Mouse (Mus musculus): Measurements from ENCODE around the gene Mcu. TPM values are rescaled to one million over a fixed set of nuclear protein-coding genes. Genes with fewer than 3 reads are reported as not detected.

Gene Mcu
- polyA plus RNA-seq, 1 experiment = 15.7 TPM

DNA sequence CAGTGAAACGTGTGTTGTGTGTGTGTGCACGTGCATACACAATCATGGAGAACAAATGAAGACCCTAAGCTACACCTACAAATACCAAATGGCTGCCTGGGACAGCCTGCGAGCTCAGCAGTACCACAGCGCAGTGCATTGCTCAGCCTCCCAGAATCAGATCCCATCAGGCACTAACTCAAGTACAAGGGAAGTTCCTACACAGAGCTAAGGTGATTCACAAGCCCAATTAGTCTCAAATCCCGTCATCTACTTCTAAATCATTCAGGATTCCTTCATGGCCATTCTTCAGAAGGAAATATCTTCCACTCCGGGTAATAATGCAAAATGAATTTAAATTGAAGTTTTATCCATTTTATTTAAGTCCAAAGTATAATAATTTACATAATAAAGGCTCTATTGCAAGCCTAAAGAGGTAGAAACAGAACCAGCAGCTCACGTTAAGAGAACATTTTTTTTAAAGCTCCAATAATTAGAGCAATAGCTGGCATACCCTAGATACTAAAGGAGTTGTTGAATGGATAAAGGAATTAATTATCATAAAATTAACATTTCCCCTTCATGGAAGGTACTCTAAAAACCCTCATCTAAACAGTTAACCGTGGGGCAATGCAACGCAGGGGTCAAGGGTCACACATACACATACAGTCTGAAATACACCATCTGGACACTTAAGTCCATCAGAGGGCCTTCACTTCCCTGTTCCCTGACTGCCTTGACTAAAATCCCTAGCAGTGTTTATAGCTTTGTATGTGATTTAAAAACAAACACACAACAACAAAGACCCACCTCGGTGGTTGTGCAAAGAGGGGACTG is 47.6 kb downstream of the Mcu start:
- Histone ChIP-seq H3K27ac (replicated peaks; ENCODE audit: low read depth, low read length) (no peak overlapping the region), H3K4me1 (ENCODE audit: control insufficient read depth, insufficient read depth, insufficient read length, low read length) (0 out of 2 replicates have a peak, but pooled peaks cover 2% of the 10 kb centered on the region), H3K4me3 (ENCODE audit: insufficient read depth, low read depth, low read length) (no peak overlapping the region)

DNA sequence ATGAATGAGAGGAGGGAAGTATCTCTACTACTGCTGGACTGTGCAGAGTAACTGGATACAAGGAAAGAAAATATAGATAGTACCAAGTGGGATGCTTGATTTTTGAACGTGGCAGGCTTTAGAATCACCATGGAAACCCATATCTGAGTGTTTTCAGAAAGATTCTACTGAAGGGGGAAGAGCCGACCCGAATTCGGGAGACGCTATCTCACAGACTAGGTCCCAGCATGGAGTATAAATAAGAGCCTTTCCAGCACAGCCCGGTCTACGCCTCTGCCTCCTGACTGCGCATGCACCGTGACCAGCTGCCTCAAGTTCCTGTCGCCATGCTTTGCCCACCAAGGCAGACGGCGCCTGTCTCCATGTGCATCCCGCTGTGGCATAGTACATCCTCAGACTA is 49.5 kb downstream of the Mcu start:
- Histone ChIP-seq H3K27ac (replicated peaks; ENCODE audit: low read depth, low read length) (no peak overlapping the region), H3K4me3 (ENCODE audit: insufficient read depth, low read depth, low read length) (no peak overlapping the region), H3K4me1 (ENCODE audit: control insufficient read depth, insufficient read depth, insufficient read length, low read length) (0 out of 2 replicates have a peak, but pooled peaks cover 2% of the 10 kb centered on the region)

DNA sequence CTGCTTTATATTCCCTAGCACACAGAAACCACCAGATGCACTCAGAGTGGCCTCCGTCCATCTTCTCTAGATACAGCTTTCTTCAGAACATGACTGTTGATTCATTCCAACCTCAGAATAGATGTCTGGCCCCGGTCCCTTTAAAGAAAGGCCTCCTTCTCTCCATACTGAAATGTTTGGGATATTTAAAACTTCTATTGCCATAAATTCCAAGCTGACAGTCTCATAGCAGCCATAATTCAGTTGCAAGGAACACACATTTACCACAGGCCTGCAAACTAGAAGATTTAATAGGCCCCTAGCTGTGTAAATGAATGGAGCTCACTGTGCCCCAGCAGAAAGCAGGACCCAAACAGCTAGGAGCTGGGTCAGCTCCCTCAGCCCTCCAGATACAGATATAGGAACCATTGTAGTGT is 50.5 kb downstream of the Mcu start:
- Histone ChIP-seq H3K27ac (replicated peaks; ENCODE audit: low read depth, low read length) (no peak overlapping the region), H3K4me3 (ENCODE audit: insufficient read depth, low read depth, low read length) (no peak overlapping the region), H3K4me1 (ENCODE audit: control insufficient read depth, insufficient read depth, insufficient read length, low read length) (0 out of 2 replicates have a peak, but pooled peaks cover 2% of the 10 kb centered on the region)

DNA sequence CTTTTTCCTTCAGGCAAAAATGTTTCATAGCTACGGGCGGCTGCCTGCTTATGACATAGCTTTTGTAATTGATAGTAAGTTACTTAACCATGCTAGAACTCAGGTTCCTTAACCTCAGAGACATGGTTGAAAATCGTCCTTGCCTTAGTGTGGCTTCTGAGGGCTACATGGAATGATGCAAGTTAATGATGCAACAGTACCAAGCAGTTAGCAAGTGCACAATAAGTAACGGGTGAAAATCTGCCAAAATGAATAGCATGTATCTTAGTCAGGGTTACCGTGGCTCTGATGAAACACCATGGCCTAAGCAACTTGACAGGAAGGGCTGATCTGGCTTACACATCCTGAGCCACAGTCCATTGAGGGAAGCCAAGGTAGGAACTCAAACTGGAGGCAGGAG is 51.9 kb downstream of the Mcu start:
- no peak overlapping the region for H3K27ac ChIP-seq (replicated peaks; ENCODE audit: low read depth, low read length)
- 0 out of 2 replicates have a peak, but pooled peaks cover 2% of the 10 kb centered on the region for H3K4me1 ChIP-seq (ENCODE audit: control insufficient read depth, insufficient read depth, insufficient read length, low read length)
- no peak overlapping the region for H3K4me3 ChIP-seq (ENCODE audit: insufficient read depth, low read depth, low read length)

DNA sequence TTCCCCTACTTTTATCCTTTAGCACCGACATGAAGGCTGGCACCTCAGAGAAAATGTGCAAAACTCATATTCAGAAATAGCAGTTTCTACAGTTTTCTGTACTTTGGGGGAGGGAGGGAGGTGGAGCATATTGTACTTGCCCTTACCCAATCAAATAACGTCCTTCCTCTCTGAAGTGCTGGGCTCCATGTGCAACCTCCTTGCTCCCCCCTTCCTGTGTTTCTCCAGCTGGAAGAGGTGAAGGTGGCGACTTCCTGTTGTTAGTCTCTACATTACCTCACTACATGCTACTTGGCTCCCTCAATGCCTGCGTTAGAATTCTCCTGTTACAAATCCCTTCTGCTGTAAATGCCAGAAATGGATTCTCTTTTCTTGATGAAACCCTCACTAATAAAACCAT is 54.0 kb downstream of the Mcu start:
- Histone ChIP-seq H3K4me3 (ENCODE audit: insufficient read depth, low read depth, low read length) (no peak overlapping the region), H3K4me1 (ENCODE audit: control insufficient read depth, insufficient read depth, insufficient read length, low read length) (0 out of 2 replicates have a peak, but pooled peaks cover 2% of the 10 kb centered on the region), H3K27ac (replicated peaks; ENCODE audit: low read depth, low read length) (no peak overlapping the region)

DNA sequence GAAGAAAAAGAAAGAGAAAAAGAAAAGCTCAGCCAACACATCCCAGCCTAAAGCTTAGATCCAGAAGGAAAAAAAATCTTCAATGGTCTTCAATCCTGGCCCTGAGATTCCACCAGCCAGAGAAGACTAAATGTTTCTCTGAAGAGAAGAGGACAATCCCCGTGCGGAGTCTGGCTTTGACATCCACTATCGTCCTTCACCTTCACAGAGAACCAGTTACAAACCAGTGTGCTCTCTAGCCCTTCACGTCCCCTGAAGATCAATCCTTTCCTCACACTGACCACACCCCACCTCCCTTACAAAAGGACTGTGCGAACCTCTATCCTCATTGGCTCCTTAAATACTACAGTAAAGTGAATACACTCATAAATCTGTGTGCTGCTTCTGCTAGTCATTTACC is 56.4 kb downstream of the Mcu start:
- Histone ChIP-seq H3K4me3 (ENCODE audit: insufficient read depth, low read depth, low read length) (no peak overlapping the region), H3K4me1 (ENCODE audit: control insufficient read depth, insufficient read depth, insufficient read length, low read length) (no peaks in the 10 kb centered on the region), H3K27ac (replicated peaks; ENCODE audit: low read depth, low read length) (no peak overlapping the region)

DNA sequence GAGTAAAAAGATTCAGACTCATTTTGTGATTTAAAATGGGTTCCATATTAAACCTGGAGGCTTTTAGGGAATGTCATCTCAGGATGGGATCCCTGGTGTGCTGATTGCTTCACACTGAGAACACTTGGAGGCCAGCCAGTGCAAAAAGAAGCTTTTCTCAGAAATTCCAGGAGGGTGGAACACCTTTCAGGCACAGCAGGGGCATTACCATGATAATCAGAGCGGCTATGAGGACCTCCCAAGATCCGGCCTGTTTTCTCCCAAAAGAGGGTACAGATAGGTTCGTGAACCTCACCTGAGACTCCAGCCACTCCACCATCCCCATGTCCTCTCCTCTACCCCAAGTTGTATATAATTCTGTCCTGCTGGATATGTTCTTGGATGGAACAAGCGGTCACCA is 57.9 kb downstream of the Mcu start:
- H3K4me3 ChIP-seq (ENCODE audit: insufficient read depth, low read depth, low read length) = no peak overlapping the region
- H3K4me1 ChIP-seq (ENCODE audit: control insufficient read depth, insufficient read depth, insufficient read length, low read length) = no peaks in the 10 kb centered on the region

DNA sequence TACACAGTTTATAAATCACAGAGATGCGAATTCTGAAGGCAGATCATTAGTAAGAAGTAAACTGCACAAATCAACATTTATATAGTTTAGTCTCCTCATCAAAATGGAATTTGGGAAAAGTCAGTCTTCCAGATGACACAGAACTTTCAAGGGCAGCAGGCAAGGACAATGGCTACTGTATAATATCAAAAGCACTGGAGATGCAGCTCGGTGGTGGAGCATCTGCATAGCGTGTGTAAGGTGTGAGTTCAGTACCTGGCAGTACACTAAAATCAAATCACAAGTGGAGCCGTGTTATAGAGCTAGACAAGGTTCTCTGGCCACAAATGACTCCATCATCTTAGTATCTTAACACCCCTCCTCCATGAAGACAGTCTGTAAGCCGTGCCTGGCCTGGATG is 58.3 kb downstream of the Mcu start:
- Histone ChIP-seq H3K4me1 (ENCODE audit: control insufficient read depth, insufficient read depth, insufficient read length, low read length) (no peaks in the 10 kb centered on the region), H3K27ac (replicated peaks; ENCODE audit: low read depth, low read length) (no peak overlapping the region), H3K4me3 (ENCODE audit: insufficient read depth, low read depth, low read length) (no peak overlapping the region)

More for the DNA sequence above, 57.9 kb downstream of the Mcu start:
- no peak overlapping the region for H3K27ac ChIP-seq (replicated peaks; ENCODE audit: low read depth, low read length)

DNA sequence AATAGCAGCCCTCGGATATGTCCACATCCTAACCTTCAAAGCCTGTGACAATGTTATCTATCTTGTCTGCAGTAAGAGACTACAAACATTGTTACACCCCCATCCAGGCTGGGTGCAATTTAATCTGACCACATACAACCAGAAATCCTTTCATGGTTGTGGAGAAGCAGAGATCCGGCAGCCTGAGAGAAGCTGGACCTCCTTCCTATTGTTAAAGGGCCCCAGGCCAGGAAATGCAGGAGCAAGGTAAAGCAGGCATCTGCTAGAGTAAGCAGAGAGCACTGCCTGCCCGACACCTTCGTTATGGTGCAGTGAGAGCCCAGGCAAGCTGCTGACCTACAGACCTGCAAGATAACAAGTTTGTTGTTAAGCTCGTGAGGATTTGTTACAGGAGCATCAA is 60.0 kb downstream of the Mcu start:
- no peak overlapping the region for H3K4me3 ChIP-seq (ENCODE audit: insufficient read depth, low read depth, low read length)
- H3K27ac ChIP-seq (replicated peaks; ENCODE audit: low read depth, low read length) = no peak overlapping the region
- H3K4me1 ChIP-seq (ENCODE audit: control insufficient read depth, insufficient read depth, insufficient read length, low read length) = no peaks in the 10 kb centered on the region

DNA sequence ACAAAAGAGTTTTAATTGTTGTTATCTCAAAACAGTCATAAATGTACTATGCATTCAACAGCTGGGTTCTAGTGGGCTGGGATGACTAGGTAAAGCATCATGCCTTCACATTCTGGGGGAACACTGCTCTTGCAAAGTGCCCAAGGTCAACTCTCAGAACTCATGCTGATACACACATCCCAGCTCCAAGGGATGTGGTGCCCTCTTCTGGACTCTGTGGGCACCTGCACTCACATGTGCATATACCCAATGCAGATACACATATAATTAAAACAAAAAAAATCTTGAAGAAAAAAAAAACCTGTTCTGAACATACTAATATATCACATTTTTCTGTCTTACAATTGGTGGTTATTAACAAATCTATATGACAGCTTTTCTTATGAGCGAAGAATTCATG is 62.2 kb downstream of the Mcu start:
- no peak overlapping the region for H3K27ac ChIP-seq (replicated peaks; ENCODE audit: low read depth, low read length)
- no peak overlapping the region for H3K4me3 ChIP-seq (ENCODE audit: insufficient read depth, low read depth, low read length)
- no peaks in the 10 kb centered on the region for H3K4me1 ChIP-seq (ENCODE audit: control insufficient read depth, insufficient read depth, insufficient read length, low read length)

DNA sequence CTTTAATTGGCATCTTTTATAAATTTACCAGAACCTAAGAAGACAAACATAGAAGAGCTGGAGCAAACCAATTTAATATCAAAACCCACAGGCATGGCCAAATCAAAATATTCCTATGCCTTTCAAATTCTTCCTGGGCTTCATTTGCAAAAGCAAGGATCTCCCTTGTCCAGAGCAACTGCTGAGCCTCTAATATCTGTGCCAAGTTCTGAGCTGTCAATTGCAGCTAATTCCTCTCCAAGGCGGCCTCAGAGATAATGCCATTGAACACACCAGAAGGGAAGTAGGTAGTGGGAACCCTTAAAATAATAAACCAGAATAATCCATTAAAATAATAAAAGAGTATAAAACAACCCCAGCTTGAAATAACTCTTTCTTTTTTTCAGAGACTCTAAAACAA is 64.0 kb downstream of the Mcu start:
- H3K4me1 ChIP-seq (ENCODE audit: control insufficient read depth, insufficient read depth, insufficient read length, low read length) = no peaks in the 10 kb centered on the region; the same call in 1 of the 2 replicates
- no peak overlapping the region for H3K27ac ChIP-seq (replicated peaks; ENCODE audit: low read depth, low read length)
- H3K4me3 ChIP-seq (ENCODE audit: insufficient read depth, low read depth, low read length) = no peak overlapping the region

DNA sequence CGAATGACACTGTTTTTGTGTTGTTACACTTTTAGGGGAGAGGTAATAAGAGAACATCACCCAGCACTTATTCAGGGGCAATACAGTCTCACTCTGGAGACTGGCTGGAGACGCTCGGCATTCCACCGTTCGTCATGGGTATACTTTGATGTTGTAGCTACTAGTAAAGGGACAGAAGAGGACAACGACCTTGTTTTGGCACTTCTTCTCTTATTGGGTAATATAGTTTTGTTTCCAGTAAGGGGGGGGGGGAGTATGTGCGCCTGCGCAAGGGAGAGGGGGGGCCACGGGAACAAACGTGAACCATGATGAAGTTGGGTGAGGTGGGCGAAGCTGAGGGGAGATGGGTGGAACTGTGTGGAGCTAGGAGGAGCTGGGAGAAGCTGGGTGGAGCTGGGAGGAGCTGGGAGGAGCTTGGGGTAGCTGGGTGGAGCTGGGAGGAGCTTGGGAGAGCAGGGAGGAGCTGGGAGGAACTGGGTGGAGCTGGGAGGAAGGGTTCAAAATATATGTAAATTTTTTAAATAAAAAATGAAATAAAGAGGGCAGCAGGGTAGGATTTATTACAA is 67.6 kb downstream of the Mcu start:
- H3K4me3 ChIP-seq (ENCODE audit: insufficient read depth, low read depth, low read length) = no peak overlapping the region
- no peak overlapping the region for H3K27ac ChIP-seq (replicated peaks; ENCODE audit: low read depth, low read length)

DNA sequence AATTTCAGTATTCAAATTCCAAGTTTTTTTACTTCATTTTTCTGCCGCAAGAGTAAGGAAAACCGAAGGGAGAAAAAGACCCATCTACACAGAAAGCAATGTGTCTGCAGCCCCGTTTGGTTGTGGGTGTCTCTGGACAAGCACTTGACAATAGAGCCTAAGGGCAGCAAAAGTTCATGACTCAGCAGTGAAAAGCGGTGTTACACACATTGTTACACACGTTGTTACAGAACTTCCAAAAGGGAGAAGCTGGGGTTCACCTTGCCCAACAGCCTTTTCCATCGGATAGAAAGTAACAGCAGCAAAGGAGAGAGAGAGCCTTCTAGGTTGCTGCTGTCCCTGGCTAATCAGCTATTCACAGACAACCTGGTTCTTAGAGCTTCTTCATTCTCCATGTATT is 68.3 kb downstream of the Mcu start:
- H3K4me3 ChIP-seq (ENCODE audit: insufficient read depth, low read depth, low read length) = no peak overlapping the region
- no peaks in the 10 kb centered on the region; the same call in 1 of the 2 replicates for H3K4me1 ChIP-seq (ENCODE audit: control insufficient read depth, insufficient read depth, insufficient read length, low read length)
- H3K27ac ChIP-seq (replicated peaks; ENCODE audit: low read depth, low read length) = no peak overlapping the region

More for the DNA sequence above, 67.6 kb downstream of the Mcu start:
- no peaks in the 10 kb centered on the region; the same call in 1 of the 2 replicates for H3K4me1 ChIP-seq (ENCODE audit: control insufficient read depth, insufficient read depth, insufficient read length, low read length)

DNA sequence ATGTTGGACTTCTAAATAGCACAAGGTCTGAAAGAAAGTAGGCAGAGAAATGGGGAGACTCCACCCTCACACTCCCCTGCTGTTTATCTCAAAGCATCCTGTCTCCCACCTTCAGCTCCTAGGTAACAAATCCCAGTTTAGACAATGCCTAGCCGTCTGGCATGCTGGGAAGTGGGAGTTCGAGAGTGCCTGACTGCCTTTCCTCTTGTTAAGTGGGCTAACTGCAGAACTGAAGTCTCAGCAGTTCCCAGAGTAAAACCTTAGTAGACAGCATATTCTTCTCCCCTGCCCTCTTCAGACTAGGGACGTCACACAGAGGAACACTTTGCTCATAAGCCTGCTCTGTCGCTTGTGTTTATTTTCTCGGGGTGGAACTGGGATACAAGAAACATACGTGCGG is 69.1 kb downstream of the Mcu start:
- H3K4me3 ChIP-seq (ENCODE audit: insufficient read depth, low read depth, low read length) = no peak overlapping the region

DNA sequence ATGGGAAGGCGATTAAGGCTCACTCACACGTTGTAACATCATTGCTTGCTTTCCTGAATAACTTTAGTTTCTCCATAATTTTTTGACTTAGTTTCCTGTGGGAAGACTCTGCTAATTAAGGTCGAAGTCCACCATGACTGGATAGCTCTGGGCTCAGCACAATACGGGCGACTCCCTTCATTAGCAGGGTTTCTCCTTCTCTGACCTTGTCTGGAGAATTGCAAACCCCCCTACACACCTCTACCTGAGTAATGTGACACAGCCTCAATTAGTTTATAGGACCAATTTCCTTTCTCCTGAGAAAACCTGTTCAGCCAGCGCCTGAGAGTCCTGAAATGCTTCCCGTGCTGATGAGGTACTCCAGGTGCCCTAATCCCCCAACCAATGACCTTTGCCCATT is 71.3 kb downstream of the Mcu start:
- H3K27ac ChIP-seq (replicated peaks; ENCODE audit: low read depth, low read length) = no peak overlapping the region
- no peak overlapping the region for H3K4me3 ChIP-seq (ENCODE audit: insufficient read depth, low read depth, low read length)
- no peaks in the 10 kb centered on the region; the same call in 1 of the 2 replicates for H3K4me1 ChIP-seq (ENCODE audit: control insufficient read depth, insufficient read depth, insufficient read length, low read length)

More for the DNA sequence above, 69.1 kb downstream of the Mcu start:
- H3K27ac ChIP-seq (replicated peaks; ENCODE audit: low read depth, low read length) = no peak overlapping the region
- no peaks in the 10 kb centered on the region; the same call in 1 of the 2 replicates for H3K4me1 ChIP-seq (ENCODE audit: control insufficient read depth, insufficient read depth, insufficient read length, low read length)

DNA sequence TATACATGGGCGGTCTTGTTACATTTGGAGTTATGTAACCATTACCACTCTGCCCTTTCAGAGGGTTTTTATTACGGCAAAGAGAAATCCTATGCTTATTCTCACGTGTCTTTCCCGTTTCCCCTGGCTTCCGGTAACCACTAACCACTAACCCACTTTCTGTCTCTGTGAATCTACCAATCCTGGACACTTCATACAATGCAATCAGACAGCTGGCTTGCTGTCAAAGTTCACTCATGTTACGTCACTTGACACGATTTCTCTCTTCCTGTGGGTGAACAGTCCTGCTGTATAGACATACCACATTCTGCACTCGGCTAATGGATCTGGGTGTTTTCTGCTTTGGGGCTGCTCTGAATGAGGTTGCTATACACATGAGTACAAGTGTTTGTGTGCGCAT is 73.1 kb downstream of the Mcu start:
- Histone ChIP-seq H3K27ac (replicated peaks; ENCODE audit: low read depth, low read length) (no peak overlapping the region), H3K4me1 (ENCODE audit: control insufficient read depth, insufficient read depth, insufficient read length, low read length) (no peaks in the 10 kb centered on the region; the same call in 1 of the 2 replicates), H3K4me3 (ENCODE audit: insufficient read depth, low read depth, low read length) (no peak overlapping the region)

Measured in brown adipose tissue, adult 24 weeks (tissue).